Mouse (Mus musculus): ENCODE measurements around the gene Fam214a. TPM values are rescaled to one million over a fixed set of nuclear protein-coding genes. Genes with fewer than 3 reads are reported as not detected.

The Fam214a gene
- total RNA-seq (2021) = 10 to 100 TPM; 90.2 to 99.4 TPM
- long read RNA-seq, experiment 1, full-length matches to known transcripts = 12 of 26 reads
- long read RNA-seq, experiment 1, partial matches to known transcripts = 8 of 26 reads
- long read RNA-seq, experiment 1, other reads (novel, unspliced or antisense) = 6 of 26 reads
- long read RNA-seq, experiment 2, full-length matches to known transcripts = 32 of 62 reads
- long read RNA-seq, experiment 2, partial matches to known transcripts = 19 of 62 reads
- long read RNA-seq, experiment 2, other reads (novel, unspliced or antisense) = 11 of 62 reads

DNA sequence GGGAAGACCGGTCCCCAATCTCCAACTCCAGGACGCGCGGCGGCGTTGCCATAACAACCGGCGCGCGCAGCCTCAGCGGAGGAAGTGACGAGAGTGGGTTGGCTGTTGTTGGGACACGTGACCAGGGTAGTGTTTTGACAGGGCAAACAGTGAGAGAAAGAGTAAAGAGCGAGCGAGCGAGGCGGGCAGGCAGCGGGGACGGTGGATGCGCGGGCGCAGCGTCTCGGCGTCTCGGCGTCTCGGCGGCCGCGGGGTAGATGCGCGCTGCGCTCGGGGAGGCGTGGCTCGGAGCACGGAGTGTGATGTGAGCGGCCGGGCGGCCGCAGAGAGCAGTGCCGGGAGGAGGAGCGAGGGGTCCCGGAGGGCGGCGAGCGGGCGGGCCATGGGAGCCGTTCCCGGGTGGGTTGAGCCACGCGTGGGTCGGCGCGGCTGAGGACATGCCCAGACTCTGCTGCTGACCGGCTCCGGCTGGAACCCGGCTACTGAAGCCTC, at the start of gene Fam214a:
Gene Fam214a (plus strand): TSS at position 129 of the 492 bp plus-strand sequence.
- peak; percentile 83 to 88 for DNase-seq (ENCODE audit: low spot score in 2 of 2)

DNA sequence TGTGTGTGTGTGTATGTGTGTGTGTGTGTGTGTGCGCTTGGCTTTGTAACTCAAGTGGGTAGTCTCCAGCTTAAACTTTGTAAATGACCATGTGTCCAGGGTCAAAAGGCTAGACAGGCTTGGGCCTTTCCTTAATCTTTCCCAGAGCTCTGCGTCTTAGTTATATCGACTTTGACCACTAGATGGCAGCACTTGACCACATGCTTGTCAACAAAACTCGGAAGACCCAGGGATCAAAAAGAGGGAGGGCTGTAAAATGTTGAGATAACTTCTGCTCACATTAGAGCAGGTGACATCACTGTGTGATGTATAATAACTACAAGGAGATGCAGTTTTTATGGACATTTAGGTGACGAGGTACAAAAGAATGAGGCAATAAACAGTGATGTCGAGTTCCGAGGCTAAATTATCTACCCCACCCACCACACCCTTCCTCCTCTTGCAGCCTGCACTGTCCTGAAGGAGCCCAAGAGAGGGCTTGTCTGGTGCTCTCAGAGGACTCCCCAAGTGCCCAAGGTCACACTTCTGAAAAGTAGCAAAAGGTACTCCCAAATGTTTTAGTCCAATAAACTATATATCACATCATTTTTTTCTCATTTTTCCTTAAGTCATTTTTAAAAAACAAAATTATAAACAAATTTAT, 47.7 kb upstream of the Fam214a start:
- peak in 1 of 2 experiments; percentile 33 for DNase-seq (ENCODE audit: low spot score in 2 of 2)

DNA sequence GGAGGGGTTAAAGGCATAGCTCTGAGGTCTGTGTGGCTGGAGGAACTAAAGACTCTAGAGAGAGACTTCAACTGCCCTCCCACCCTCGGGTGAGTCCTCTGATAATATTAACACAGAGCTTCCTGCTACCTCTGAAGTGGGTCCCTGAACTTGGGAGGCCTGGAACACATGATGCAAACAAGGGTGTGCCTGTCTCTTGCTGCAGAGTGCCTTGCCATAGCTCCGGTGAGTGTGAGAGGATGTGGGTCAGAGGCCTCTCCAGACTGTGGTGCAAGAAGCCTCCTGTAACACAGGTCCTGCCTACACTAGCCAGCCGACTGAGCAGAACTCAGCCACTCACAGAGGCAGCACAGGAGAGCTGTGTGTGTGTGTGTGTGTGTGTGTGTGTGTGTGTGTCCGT, 45.7 kb upstream of the Fam214a start:
- DNase-seq (ENCODE audit: low spot score in 2 of 2) = no peak

DNA sequence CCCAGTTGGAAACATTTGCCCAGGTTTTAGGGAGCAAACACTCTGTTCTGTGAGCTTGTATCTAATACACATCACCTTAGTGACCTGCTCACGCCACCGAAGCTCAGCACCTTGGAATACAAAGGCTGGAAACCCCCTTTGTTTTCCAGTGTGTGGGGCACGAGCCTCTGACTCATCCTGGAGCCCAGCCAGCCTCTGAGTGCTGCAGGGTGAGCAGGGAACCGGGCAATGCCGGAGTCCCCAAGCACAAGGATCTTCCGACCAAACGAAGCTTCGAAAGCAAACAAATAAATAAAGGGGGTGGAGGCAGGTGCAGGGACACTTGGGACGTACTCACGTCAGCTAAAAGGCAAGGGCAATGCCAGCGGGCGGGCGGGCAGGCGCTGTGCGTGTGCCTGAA, 43.4 kb upstream of the Fam214a start:
- peak in 1 of 2 experiments; percentile 51 for DNase-seq (ENCODE audit: low spot score in 2 of 2)

DNA sequence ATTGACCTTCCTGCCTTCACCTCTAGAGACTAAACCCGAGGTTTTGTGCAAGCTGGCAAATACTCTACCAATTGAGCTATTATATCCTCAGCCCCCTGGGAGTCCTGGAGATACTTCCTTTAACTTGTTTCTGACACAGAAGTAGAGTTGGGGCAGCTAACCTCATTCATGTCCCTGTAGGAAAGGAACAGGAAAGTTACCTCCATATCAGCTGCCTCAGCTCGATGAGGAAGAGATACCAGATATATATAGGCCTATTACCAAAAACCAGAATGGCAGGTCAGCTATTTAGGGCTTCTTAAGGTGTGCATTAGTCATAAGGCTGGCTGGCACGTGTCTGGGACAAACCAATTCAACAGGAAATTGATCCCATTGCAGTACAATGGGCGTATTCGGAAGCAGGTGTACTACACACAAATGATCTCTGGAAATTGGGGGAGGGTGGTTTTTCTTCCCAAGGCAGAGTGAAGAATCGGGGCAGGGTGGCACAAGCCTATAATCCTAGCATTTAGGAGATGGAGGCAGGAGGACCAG, 42.4 kb upstream of the Fam214a start:
- DNase-seq (ENCODE audit: low spot score in 2 of 2) = no peak

DNA sequence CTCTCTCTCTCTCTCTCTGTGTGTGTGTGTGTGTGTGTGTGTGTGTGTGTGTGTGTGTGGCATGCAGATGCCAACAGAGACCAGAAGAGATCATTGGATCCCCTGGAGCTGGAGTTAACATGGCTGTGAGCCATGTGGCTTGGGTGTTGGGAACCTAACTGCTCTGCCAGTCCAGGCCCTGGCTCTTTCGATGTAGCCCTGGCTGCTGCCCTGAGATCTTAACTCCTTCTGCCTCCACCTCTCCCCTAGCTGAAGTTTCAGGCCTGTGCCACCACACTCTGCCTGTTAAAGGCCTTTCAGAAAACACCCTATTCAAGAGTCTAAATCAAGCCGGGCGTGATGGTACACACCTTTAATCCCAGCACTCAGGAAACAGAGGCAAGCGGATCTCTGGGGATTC, 41.3 kb upstream of the Fam214a start:
- no peak for DNase-seq (ENCODE audit: low spot score in 2 of 2)

DNA sequence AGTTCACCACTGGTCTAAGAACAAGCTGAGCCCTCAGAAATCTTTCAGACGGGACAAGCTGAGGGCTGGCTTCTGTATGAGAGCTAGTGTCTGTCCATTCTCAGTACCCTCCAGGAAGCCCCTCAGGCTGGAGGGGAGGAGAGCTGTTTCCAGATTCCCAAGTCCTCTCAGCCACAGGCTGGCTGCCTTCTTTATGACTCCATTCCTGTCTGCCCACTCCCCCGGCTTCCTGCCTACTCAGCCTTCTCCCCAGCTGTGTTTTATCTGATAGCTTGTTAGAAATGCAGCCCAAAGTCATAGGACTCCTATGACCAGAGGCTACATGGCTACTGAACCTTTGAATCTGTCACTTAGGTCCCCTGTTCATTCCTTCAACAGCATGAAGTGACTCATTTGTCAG, 40.8 kb upstream of the Fam214a start:
- DNase-seq (ENCODE audit: low spot score in 2 of 2) = no peak

DNA sequence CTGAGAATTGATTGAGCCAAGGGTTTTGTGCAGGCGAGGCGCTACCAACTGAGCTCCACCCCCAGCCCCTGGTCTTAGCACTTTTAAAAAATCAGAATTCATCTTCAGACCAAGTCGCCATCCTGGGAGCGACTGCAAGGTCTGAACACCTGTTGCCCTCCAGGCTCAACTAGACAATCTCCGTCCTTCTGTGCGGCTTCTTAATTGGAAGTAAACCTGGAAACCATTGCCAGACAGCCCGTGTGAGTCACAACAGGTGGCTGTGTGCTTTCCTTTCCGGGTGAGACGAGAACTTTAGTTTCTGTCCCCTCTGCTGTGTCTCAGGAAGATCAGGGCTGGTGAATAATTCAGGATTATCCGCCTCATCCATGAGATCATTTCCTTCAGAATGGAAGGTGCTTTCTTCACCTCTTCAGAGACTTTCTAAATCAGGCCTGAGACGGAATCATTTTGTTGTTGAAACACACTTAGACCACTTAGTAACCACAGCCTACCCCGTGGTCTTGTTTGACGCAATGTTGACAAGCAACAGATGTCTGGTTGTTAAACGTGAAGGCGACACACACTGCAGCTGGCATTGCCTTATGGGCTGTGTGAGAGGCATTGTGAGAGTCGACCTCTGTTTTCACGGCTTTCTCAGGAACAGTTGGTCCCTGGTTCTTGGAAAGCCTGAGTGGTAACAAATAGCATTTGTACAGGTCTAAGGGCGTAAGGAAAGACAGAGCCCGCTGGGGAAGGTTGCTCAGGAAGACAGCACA, 39.9 kb upstream of the Fam214a start:
- DNase-seq (ENCODE audit: low spot score in 2 of 2) = no peak

DNA sequence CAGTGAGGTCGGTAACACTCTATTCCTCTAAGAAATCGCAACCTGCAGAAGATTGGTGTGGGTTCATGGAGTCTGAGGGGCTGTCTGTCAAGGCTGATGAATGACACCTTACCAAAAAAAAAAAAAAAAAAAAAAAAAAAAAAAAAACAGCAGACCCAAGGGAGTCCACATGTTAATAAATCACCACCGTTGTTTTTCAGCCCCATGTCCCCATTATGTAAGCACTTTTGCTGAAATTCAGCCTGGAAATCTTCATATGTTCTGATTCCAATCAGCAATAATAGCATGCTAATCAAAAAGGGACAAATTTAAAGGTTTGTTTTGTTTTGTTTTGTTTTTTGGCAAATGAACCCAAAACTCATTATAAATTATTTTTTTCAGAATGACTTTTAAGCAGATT, 37.1 kb upstream of the Fam214a start:
- no peak for DNase-seq (ENCODE audit: low spot score in 2 of 2)

DNA sequence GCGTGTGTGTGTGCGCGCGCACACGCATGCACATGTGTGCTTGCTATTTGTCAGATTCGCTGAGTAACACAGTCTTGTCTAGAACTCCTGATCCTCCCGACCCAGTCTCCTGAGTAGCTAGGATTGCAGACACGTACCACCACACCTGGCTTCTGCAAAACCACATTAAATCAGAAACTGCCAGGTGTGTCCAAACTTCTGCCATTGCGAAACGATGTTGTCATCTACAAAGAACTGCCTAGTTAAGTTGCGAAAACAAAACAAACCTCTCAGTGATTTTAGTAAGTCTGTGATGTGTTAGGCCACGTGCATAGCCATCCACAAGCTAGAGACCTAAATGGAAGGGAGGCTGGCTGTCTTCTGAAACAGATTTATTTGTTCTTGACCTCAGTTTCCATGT, 32.2 kb upstream of the Fam214a start:
- DNase-seq (ENCODE audit: low spot score in 2 of 2) = no peak

DNA sequence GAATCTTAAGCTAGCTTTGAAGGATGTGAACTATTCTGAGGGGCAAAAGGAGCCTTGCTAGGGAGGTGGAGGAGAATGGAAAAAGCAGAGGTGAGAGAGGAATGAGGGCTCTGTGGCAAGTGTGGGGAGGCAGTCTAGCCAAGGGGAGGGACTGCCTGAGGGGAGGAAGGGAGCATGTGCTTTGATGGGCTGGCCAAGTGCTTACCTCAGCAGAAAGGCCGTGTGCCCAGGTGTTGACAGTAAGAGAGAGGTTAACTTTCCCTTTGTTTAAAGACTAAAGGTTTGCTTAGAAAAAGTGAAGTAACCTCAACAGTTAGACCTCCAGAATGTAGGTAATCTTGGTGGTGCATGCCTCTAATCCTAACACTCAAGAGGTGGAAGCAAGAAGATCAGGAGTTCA, 31.3 kb upstream of the Fam214a start:
- no peak for DNase-seq (ENCODE audit: low spot score in 2 of 2)

DNA sequence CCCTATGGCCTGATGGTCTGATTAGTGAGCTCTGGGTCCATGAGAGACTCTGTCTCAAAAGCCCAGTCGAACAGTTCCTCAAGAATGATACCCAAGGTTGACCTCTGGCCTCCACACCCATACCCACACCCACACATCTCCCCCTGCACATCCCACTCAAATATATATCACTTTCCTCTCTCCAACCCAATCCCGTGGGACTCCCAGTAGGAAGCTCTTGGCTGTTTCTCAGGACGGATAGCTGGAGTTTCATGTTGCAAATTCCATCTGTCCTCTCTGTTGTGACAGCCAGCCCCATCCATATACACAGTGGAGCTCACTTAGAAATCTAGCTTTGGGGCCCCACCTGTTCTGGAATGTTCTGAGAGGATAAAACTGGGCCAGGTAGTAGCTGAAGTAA, 29.8 kb upstream of the Fam214a start:
- DNase-seq (ENCODE audit: low spot score in 2 of 2) = no peak

DNA sequence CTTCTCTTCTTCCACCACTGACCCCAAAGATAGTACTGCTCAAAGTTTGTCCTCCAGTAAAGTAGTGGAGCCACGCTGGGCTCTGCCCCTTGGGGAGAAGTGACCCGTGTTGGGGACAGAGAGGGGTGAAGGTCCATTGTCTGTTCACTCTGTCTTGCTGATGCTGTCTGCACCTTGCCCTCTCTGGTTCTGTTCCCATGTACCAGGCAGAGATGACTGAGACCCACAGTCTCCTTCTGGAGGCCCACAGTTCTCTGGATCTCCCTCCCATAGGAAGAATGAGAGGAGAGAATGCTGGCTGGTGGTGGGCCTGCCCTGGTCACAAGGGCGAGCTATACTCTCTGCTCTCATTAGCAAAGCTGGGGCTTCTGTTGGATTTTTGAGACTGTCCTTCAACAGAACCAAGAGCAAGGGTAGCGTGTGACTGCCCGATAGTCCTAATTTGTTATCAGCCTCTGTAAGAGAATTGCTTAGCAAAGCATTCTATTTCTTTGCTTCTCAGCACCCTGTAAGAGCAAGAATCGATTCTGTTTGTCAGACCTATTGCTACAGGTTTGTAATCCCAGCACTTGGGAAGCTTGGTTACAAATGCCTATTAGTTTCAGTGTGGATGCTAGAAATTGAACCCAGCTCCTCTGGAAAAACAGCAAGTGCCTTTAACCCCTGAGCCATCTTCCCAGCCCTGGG, 29.2 kb upstream of the Fam214a start:
- no peak for DNase-seq (ENCODE audit: low spot score in 2 of 2)

DNA sequence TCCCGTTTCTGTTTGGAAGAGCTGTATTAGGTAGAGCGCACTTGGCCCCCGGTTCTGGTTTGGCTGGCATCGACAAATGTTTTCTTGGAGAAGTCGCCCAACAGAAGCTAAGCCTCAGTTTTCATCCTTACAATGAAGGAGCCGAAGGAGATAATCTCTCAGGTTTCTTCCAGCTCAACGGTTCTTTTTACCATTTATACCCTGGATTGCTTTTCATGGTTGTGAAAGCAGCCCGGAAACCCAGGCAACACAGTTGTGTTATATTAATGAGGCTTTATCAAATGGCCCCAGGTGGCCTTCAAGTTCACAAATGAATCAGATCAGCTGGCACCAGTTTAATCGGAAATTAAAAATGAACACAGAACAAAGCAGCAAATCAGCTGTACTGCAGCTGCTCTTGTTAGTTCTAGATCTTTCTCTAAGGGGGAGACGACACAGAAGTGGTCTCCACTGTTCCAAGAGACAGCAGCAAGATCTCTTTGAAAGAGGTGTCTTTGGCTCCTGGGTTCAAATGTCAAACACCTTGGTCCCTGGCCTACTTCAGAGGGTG, 27.4 kb upstream of the Fam214a start:
- no peak for DNase-seq (ENCODE audit: low spot score in 2 of 2)

DNA sequence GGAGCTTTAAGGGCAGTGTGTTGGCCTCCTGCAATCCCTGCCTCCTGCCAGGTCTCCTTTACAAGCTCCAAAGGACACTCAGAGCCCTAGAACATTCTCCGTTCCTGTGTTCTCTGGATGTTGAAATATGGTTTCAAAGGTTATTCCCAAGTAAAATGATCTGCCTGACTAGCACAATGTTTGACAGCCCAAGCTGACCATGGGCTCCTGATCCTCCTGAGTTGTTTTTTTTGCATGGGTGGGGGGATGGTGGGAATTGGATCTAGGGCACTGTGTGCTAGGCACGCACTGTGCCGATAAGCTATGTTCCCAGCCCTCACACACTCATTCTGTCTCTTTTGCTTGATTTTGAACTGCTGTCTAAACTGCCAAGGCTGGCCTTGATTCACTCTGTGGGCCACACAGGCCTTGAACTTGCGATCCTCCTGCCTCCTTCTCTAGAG, 22.7 kb upstream of the Fam214a start:
- no peak for DNase-seq (ENCODE audit: low spot score in 2 of 2)

DNA sequence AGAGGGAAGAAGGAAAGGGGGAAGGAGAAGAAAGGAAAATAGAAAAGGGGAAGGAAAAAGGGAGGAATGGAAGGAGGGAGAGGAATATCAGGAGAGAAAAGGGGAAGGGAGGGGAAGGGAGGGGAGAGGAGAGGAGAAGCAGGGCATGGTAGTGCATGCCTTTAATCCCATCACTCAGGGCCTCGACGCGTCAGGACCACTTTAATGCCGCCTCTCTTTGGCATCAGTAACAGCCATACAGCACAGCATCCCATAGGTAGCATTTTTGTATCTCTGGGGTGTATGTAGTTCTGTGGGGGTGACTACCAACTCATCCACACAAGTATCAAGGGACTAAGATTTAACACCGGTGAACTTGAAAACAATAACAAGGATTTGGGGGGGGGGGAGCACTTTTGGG, 22.0 kb upstream of the Fam214a start:
- DNase-seq (ENCODE audit: low spot score in 2 of 2) = no peak

DNA sequence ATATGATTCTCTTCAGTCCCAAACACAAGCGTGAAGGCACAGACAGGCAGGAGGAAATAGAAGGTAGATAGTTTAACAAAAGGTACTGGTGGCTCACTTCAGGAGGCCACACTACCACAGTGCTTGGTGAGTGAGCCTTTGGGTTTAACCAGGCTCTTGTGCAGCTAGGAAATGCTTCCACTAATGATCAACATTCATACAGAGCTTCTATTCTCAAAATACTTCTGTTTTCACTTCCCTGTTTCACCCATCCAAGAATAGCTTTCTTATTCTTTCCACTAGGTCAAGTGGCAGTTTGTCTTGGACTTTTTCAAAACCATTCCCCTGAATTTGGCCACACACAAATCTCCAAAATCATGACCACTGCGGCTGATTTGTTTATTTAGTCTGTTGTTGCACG, 17.4 kb upstream of the Fam214a start:
- DNase-seq (ENCODE audit: low spot score in 2 of 2) = no peak

DNA sequence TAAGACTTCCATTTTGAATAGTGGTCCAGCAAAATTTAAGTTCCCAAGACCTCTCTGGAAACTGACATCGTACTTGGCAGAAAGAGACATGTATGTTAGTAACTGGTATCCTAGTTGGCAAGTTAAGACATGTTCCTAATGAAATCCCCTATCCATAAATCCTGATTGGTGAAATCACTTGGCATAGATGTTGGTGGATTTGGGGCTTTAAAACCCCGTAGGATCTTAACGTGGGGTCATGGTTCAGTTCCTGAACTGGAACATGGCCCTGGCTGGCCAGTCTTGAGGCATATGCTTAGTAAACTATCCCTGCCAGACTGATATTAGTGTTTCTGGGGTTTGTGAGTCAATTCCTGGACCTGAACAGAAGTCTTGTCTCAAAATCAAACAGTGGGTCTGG, 14.9 kb upstream of the Fam214a start:
- no peak for DNase-seq (ENCODE audit: low spot score in 2 of 2)

DNA sequence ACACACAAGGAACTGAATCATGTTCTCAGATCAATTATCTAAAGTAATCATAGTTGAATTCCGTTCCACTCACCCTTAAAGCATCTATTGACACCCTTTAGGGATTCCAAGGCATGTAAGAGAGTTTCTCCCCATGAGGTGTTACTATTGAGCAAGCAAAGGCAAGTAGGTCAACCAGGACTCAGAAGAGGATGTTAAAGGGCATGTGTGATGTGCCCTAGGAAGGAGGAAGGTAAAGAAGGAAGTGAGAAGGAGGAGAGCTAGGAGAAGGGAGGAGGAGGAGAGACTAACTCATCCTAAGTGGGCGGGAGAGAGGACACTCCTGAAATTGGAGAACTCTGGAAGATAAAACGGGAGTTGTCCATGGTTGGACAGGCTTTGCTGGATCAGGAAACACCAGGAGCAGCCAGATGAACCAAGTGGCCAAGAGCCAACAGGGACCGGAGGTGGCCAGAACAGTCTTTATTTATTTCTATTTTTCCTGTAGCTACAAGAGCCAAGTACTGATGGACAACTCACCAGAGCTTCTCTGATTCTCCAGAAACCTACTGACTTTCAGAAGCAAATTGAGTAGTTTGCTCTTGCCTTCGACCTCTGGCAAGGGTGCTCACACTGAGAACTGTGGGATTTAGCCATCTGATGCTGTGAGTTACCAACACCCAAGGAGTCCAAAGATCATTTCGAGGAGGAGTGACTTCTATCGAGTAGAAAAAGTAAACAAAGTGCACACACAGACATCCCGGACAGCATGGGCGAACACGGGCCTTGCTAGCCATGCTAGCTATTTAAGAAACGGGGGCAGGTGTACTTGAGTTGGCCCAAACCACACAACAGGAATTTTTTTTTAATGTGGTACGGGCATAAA, 13.8 kb upstream of the Fam214a start:
- no peak for DNase-seq (ENCODE audit: low spot score in 2 of 2)

All from adrenal gland, postnatal 4 days (tissue).